Mouse (Mus musculus) adrenal gland (tissue): Measurements from ENCODE around the gene Pus7.

ENCODE experiments used
- intact Hi-C: fragments of 180-260 bp; cut with DNase I; formaldehyde crosslinking; loops from one replicate; pipeline ENCODE4 v1.15.1; 2025
- long read RNA-seq, 2 experiments: library from polyadenylated mRNA; unstranded; transcript quantifications; one replicate each; pipeline ENCODE4 v2.0.0; 2020; ENCODE audit warnings: borderline replicate concordance in 1 of 2; ENCODE audit not compliant: insufficient replicate concordance in 1 of 2

Gene Pus7
- long read RNA-seq, experiment 1, transcript Pus7-201 (16 exons, 3,407 nt), result major isoform, 11 of 15 reads
- long read RNA-seq, experiment 1, partial matches to known transcripts, result 1 of 15 reads
- long read RNA-seq, experiment 1, other reads (novel, unspliced or antisense), result 3 of 15 reads
- long read RNA-seq, experiment 2, transcript Pus7-201 (16 exons, 3,407 nt), result major isoform, 13 of 17 reads
- long read RNA-seq, experiment 2, partial matches to known transcripts, result 3 of 17 reads
- long read RNA-seq, experiment 2, other reads (novel, unspliced or antisense), result 0 of 17 reads

- intact Hi-C loops, result no loop called here
Observed at GRCm38 (mm10) chr5:23782931-23783877, at the start of gene Pus7. TSS of gene Pus7 (minus strand) at chr5:23783711.

DNA sequence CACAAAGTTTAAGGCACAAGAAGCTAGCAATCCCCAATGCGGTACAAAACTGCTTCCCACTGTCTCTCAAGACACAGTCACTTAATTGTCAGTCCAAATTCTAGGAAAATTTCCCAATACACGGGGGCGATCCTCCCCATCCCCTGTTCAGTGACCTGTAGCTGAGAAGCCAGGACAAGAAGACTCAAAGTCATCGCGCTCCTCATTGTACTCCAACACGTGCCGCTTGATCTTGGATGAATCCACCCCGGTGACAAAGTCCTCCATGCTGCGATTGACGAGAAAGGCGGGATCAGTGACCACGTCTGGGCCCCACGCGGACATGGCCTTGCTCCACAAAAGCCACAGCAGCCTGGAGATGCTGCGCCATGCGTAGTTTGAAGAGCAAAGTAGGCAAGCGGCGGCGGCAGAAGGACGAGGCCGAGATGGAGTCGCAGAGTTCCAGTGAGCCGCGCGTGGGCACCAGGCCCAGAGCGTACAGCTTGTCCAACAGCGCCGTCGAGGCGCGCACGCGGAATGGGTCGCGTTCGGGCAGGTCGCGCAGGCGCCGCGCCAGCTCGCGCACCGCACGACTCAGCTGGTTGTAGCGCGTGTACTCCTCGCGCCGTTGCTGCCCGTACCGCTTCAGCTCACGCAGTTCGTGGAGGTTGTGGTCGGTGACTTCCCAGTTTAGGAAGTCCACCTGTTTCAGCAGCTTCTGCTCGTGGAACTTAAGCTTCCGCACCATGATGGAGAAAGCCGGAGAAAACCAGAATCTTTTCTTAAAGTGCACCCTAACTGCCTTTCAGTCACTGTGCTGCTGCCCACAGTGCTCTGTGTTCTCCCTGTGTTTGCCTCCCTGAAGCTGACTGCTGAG is 47.6 kb upstream of the Pus7 start:
- intact Hi-C loops, result no loop called here

DNA sequence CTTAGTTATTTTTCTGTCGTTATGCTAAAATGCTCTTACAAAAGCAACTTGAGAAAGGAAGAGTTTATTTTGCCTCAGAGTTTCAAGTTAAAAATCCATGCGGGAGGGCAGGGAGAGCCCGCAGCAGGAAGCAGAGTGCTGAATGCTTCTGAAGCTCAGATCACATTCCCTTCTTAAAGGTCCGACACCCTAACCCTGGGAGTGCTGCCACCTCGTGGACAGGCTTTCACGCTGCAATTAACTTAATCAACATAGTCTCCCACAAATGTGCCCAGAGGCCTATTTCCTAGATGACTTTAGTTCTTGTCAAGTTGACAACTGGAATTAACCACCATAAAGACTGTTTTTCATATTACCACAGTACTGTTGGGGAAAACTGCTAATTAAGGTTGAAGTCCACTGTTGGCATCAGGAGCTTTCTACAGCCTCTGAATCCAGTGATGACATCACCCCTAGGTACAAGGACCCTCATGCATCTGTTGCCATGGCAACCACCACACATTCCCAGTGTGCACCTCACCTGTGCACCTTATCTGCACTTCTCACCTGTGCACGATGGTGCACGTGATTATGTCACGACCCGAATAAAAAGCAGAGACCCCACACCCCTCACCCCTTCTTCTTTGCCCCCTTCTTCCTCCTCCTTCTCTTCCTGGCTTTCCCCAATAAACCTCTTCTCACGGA is 43.0 kb upstream of the Pus7 start:
- intact Hi-C loops, result no loop called here

- intact Hi-C loops, result no loop called here
Observed at GRCm38 (mm10) chr5:23824171-23824733, 40.7 kb upstream of the Pus7 start.

DNA sequence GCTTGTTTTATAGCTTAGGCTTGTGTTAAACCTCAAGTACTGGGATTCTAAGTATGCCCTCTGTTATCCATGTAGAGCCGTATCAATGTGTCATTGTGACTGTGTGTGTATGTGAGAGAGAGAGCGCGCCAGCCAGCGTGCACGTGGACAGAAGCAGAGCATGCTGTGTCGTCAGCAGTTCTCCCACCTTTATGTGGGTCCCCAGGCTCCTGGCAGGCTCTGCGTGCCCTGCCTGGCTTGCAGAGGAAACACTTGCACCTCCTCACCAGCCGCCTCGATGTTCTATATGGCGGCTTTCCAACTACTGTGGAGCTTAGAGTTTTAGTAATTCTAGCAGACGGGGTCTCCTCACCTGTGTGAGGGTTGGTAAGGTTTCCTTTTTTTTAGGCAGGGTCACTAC is 38.8 kb upstream of the Pus7 start:
- intact Hi-C loops, result no loop called here

GRCm38 (mm10) chr5:23816681-23817080 is 33.2 kb upstream of the Pus7 start:
- intact Hi-C loops, result no loop called here

DNA sequence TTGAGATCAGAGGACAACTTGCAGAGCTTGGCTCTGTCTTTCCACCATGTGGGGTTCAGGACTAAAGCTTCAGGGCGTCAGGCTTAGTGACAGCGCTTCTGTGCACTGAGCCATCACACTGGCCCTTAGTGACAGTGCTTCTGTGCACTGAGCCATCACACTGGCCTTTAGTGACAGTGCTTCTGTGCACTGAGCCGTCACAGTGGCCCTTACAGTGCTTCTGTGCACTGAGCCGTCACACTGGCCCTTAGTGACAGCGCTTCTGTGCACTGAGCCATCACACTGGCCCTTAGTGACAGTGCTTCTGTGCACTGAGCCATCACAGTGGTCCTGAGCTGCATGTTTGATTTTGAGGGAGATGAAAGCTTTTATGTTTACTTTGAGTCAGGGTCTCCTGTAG is 31.3 kb upstream of the Pus7 start:
- intact Hi-C loops, result no loop called here

GRCm38 (mm10) chr5:23792726-23793125 is 9.2 kb upstream of the Pus7 start:
- intact Hi-C loops, result no loop called here

DNA sequence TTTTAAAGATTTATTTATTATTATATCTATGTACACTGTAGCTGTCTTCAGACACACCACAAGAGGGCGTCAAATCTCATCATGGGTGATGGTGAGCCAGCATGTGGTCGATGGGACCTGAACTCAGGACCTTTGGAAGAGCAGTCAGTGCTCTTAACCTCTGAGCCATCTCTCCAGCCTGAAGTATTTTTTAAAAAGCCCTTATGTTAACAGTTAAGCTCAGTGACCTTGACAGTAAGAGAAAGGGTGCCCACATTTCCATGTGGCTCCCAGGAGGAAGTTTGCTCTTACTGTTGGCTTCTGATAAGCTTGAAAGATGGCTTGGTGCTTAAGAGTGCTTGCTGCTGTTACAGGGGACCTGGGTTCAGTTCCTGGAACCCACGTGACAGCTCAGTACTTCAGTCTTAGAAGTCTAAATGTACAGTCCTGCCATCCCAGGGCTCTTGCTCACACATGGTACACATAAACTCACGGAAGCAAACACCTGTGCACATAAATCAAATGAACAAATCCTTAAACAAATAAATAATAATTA is 5.6 kb upstream of the Pus7 start:
- intact Hi-C loops, result no loop called here

DNA sequence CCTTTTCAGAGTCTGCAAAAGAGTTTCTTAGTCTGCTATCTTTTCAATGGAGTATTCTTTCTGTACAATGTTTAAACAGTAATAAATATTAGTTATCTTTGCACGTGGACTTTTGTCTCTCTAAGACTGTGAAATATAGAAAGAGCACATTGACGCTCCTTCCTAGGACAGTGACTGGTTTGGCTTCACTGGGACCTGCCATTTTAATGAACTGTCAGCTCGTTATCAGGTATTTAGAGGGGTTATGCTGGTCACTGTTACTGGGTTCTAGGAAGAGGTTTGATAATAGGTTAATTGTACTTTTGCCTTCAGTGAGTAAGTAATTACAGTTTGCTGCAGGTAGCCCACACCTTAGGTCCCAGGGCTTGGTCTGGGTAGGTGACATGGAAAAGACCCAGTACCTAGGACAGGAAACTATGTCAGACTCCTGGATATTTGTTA is 4.9 kb upstream of the Pus7 start:
- intact Hi-C loops, result no loop called here

- intact Hi-C loops, result no loop called here
Observed at GRCm38 (mm10) chr5:23787536-23788389, 4.3 kb upstream of the Pus7 start, which contains the start of gene Rint1. TSS of gene Rint1 (plus strand) at chr5:23787711.

DNA sequence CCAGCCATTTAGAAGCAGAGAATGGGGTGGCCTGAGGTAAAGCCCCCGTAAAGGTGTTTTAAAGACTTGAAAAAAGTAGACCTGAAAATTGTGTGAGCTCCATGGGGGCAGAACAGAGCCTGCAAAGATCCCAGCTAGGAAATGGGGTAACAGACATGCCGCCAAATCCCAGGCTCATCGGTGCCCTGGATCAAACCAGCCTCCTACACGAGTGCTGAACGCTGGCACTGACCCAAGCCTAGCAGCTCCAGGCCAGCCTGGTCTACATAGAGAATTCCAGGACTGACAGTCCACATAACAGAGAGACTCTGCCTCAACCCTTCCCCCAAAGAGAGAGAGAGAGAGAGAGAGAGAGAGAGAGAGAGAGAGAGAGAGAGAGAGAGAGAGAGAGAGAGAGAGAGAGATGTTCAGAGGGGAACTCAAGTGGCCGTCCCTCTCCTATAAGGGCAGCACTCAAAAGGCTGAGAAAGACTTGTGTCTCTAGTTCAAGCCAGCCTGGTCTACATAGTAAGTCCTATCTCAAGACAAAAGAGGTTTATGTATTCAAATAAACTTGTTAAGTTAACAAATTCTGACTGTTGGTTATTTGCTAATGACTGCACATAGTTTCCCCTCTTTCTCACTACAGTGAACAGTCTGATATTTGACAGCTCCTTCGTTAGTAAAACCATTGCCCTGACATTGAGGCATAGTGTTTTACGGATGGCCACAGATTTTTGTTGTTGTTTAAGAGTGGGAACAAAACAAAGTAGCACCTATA is 1.3 kb downstream of the Pus7 start:
- intact Hi-C loops, result no loop called here

- intact Hi-C loops, result no loop called here
Observed at GRCm38 (mm10) chr5:23781172-23781571, 2.3 kb downstream of the Pus7 start.

DNA sequence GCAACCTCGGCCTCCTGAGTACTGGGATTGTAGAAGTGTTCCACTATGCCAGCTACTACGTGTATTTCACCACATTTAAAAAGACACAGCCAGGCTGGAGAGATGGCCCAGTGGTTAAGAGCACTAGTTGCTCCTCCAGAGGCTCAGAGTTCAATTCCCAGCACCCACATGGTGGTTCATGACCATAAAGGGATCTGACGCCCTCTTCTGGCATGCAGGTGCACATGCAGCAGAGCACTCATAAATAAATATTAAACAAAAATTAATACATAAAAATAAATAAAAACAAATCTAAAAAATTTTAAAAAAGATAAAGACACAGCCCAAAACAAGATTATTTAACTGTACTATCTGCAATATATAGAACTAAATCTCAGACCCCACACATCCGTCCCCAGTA is 3.0 kb downstream of the Pus7 start:
- intact Hi-C loops, result no loop called here

DNA sequence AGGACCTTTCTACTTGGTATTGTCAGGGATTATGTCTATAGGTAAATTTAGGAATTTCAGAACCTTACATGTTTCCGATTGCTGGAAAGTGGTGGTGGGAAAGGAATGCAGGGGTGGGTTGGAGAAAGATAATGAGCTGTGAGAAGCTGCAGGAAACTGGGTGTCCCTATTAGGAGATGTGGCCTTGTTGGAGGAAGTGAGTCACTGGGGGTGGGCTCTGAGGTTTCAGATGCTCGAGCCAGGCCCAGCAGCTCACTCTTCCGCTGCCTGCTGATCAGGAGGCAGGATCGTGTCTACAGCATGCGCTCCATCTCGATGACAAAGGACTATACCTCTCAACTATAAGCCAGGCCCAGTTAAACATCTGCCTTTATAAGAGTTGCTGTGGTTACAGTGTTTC is 9.3 kb downstream of the Pus7 start:
- intact Hi-C loops, result no loop called here

- intact Hi-C loops, result no loop called here
Observed at GRCm38 (mm10) chr5:23771105-23771504, 12.4 kb downstream of the Pus7 start.

DNA sequence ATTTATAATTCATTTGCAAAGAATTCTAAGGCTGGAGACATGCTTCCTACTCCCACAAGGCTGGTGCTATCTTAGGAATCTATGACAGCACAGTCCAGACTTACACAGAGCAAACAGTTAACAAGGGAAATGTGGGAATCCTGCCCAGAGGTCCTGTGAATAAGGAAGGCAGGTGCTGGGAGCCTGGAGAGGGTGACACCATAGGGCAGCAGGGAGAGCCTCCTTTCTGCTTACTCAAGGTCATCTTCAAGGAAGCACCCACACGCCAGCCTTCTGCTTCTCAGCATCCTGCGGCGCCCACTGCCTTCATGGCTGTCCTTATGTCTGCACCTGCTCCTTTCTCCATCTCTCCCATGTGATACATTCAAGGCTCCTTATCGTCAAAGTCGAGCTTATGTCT is 19.0 kb downstream of the Pus7 start:
- intact Hi-C loops, result no loop called here

GRCm38 (mm10) chr5:23762531-23762930 is 21.0 kb downstream of the Pus7 start:
- intact Hi-C loops, result no loop called here
